Mouse (Mus musculus) hindbrain, embryonic 14.5 days (tissue): ENCODE data around the gene Fam229a. TPM values are rescaled to one million over a fixed set of nuclear protein-coding genes. Genes with fewer than 3 reads are reported as not detected.
"Not testable (repeated sequence)": the region's sequence is repeated elsewhere in the genome, so short reads cannot be mapped to it uniquely, and the experiment has no call there.

ENCODE experiments used
- ATAC-seq: fragments of 200-750 bp; cut with Nextera tagmentation; 2 replicates; pipeline ENCODE4 v1.8.0; 2017; ENCODE audit warnings: moderate number of reproducible peaks, mild to moderate bottlenecking, moderate TSS enrichment, moderate library complexity; ENCODE audit not compliant: low FRiP score
- DNase-seq: peaks from one replicate; pipeline ENCODE4 v3.0.0-alpha.2; 2015; ENCODE audit warnings: low spot score
- H3K27ac ChIP-seq: fragments of 300-500 bp; sonication (generic); 2 replicates; pipeline ENCODE4 v1.5.1; 2014; ENCODE audit warnings: mild to moderate bottlenecking, moderate library complexity
- H3K27me3 ChIP-seq: fragments of 300-500 bp; sonication (generic); 2 replicates; pipeline ENCODE4 v1.6.1; 2014; ENCODE audit warnings: mild to moderate bottlenecking, low read length, mixed read lengths; ENCODE audit not compliant: control insufficient read depth, insufficient read depth
- H3K36me3 ChIP-seq: fragments of 300-500 bp; sonication (generic); replicated peaks from 2 replicates; pipeline ENCODE4 v1.6.1; 2014; ENCODE audit not compliant: control insufficient read depth, insufficient read depth
- H3K4me1 ChIP-seq: fragments of 300-500 bp; sonication (generic); replicated peaks from 2 replicates; pipeline ENCODE4 v1.6.1; 2014; ENCODE audit warnings: antibody characterized with exemption, low read length, mixed read lengths; ENCODE audit not compliant: control insufficient read depth, insufficient read depth
- H3K4me2 ChIP-seq: fragments of 300-500 bp; sonication (generic); replicated peaks from 2 replicates; pipeline ENCODE4 v1.6.1; 2014; ENCODE audit warnings: mild to moderate bottlenecking, moderate library complexity
- H3K4me3 ChIP-seq: fragments of 300-500 bp; sonication (generic); replicated peaks from 2 replicates; pipeline ENCODE4 v1.5.1; 2014; ENCODE audit warnings: mild to moderate bottlenecking, low read length
- H3K9ac ChIP-seq: fragments of 300-500 bp; sonication (generic); 2 replicates; pipeline ENCODE4 v1.6.1; 2014
- H3K9me3 ChIP-seq: fragments of 300-500 bp; sonication (generic); 2 replicates; pipeline ENCODE4 v1.6.1; 2016; ENCODE audit warnings: low read length; ENCODE audit not compliant: control insufficient read depth
- WGBS: fragments of 180-500 bp; shearing (Covaris S2); extraction: QIAGEN DNeasy Blood & Tissue Kit; methylation state at CpG from one replicate; pipeline ENCODE4 v1.1.7; 2014; 5-methylcytosine and 5-hydroxymethylcytosine counted together
- polyA plus RNA-seq: library from polyadenylated mRNA; unstranded; fragments of >200 nt; fragmentation: Nextera tagmentation; extraction: Ambion mirVana; gene quantifications from 2 replicates; pipeline ENCODE4 v1.2.1, GENCODE M21; 2014

The Fam229a gene
- polyA plus RNA-seq: 0.55 and 0.78 TPM in 2 replicates

DNA sequence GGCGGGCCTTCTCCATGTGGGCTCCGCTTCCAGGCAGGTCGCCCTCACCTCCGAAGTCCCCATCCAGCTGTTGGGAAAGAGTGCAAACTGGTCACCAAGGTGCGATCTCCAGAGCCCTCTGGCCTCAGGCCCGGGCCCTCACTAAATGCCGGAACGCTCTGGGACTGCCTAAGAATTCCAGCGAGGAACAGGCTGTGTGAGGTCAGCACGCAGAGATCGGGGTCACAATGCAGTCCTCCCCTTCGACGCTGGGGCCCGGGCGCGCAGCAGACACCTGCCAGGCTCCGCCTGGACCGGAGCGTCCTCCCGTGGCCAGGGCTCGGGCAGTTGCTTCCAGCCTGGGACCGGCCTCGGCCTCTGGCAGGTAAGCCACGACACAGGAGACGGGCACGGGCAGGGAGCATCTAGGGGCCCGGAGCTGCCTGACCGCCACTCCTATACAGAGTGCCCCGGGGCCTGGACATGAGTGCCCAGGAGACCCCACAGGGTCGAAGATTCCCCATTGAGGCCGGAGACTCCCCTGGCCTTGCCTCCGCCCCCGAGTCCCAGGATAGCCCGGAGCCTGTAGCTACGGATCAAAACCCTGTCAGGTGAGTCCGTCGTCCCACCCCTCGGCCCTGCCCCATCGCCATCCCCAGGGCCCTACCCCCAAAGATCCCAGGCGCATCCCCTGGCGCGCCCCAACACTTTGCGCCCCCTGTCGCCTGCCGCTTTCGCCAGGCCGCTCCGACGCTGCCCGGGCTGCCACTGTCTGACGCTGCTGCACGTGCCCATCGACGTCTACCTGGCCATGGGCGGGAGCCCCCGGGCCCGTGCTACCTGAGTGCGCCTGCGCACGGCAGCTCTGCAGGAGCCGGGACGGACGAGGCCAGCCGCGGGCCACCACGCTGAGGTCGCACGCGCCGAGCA lies at the start of gene Fam229a, which contains the start of gene Tssk3:
TSS of gene Fam229a (plus strand) at position 219 of the 909 bp plus-strand sequence.
TSS of gene Tssk3 (minus strand) at position 51 of the 909 bp plus-strand sequence.
- WGBS: 3% methylated on average over 67 of the region's 70 CpGs
- Histone ChIP-seq H3K27ac (no peak within 1 kb of the TSS), H3K9me3 (no peaks in the 10 kb centered on the region), H3K36me3 (peaks cover 32% of the 10 kb centered on the region), H3K4me3 (peak within 1 kb of the TSS; percentile 29), H3K9ac (peak within 1 kb of the TSS; percentile 28; the same call in 1 of the 2 replicates), H3K27me3 (peaks cover 16% of the 10 kb centered on the region), H3K4me1 (peaks cover 17% of the 10 kb centered on the region), H3K4me2 (peak within 1 kb of the TSS; percentile 57)
- ATAC-seq (peak; percentile 41; the same call in 1 of the 2 replicates), DNase-seq (peak; percentile 46)

DNA sequence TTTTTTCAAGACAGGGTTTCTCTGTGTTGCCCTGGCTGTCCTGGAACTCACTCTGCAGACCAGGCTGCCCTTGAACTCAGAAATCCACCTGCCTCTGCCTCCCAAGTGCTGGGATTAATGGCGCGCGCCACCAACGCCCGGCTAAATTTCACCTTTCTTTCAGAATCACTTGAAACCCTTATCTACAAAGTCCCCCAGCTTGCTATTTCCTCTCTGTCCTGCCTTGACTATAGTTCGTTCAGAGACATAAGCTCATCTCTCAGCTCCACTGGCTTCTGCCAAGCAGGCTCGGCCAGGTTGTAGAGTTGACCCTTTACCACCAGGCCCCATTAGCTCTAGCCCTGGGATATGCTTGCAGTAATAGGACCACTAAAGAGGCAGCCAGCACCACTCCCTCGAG lies 43.6 kb upstream of the Fam229a start:
- Histone ChIP-seq H3K27ac (no peak overlapping the region), H3K4me1 (no peaks in the 10 kb centered on the region), H3K4me3 (no peak overlapping the region), H3K36me3 (no peaks in the 10 kb centered on the region), H3K9ac (no peak overlapping the region), H3K4me2 (no peak overlapping the region), H3K9me3 (no peaks in the 10 kb centered on the region), H3K27me3 (0 out of 2 replicates have a peak, but pooled peaks cover 4% of the 10 kb centered on the region)
- ATAC-seq (no peak), DNase-seq (no peak)
- WGBS: 90% methylated on average over 8 of the region's 8 CpGs

DNA sequence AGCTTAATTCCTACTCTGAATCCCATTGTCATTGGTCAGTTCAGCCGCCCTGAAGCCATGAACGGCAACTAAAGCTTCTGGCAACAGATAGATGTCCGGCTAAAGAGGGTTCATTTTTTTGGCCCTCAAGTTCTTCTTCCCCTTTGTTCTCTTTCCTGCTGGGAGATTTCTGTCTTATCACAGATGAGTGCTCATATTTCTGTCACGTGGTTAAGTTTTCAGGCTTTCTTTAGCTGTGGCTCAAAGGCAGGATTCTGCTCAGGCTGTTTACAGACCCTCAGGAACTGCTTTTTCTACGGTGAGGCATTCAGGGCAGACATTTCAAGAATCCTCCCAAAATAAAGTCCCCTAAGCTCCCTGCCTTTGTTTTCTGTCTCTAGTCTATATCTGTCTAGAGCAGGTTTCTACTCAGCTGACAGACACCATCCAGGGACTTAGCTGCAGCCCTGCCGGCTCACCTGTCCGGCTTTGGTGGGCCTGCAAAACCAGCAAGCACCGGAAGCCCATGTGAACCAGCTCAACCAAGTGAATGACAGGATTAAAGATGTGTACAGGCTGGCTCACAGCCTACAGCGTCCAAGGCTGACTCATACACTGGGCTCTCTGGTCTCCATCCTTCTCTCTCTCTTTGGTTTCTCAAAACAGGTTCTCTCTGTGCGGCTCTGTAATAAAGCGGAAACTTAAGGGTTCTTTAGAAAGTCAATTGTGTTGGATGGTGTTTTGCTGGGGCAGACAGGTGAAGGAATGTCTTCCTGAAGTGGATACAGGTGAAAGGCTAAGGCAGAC lies 43.0 kb upstream of the Fam229a start:
- Histone ChIP-seq H3K27ac (no peak overlapping the region), H3K9me3 (no peaks in the 10 kb centered on the region), H3K9ac (no peak overlapping the region), H3K4me2 (no peak overlapping the region), H3K36me3 (no peaks in the 10 kb centered on the region), H3K27me3 (no peaks in the 10 kb centered on the region), H3K4me1 (no peaks in the 10 kb centered on the region), H3K4me3 (no peak overlapping the region)
- no peak for DNase-seq
- 88% methylated on average over 11 of the region's 11 CpGs for WGBS
- no peak for ATAC-seq

DNA sequence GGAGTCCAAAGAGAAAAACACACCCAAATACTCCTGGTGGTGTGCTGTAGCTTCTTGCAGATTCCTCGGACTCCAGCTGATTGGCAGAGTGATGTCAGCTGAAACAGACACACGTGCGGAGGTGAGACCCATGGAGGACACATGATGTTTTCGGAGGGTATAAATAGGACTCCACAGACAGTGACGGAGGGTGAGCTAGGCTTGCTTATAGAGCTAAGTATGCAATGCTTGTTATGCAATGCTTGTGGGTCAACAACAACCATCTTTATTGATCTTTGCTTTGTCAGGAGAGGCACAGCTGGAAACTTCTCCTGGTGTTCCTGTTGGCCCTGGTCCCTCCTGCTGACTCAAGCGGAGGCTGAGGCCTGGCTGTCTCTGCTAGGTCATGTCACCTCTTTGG lies 42.3 kb upstream of the Fam229a start:
- no peaks in the 10 kb centered on the region for H3K27me3 ChIP-seq
- no peaks in the 10 kb centered on the region for H3K9me3 ChIP-seq
- no peak for DNase-seq
- no peak overlapping the region for H3K4me3 ChIP-seq
- no peak overlapping the region for H3K4me2 ChIP-seq
- H3K9ac ChIP-seq: no peak overlapping the region
- no peak overlapping the region for H3K27ac ChIP-seq
- ATAC-seq: no peak
- 86% methylated on average over 6 of the region's 6 CpGs for WGBS
- H3K36me3 ChIP-seq: no peaks in the 10 kb centered on the region
- H3K4me1 ChIP-seq: no peaks in the 10 kb centered on the region

DNA sequence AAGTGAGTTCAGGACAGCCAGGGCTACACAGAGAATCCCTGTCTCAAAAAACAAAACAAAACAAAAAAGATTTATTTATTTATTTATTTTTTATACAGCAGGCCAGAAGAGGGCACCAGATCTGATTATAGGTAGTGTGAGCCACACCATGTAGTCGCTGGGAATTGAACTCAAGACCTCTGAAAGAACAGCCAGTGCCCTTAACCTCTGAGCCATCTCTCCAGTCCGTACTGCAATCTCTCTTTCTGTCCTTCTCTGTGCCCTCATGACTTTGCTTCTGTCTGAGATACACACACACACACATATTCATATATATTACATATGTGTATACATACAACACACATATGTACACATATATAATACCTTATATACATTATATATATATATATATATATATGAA lies 40.1 kb upstream of the Fam229a start:
- Histone ChIP-seq H3K27ac (no peak overlapping the region), H3K9ac (no peak overlapping the region), H3K4me2 (no peak overlapping the region), H3K27me3 (no peaks in the 10 kb centered on the region), H3K4me1 (no peaks in the 10 kb centered on the region), H3K9me3 (no peaks in the 10 kb centered on the region), H3K36me3 (no peaks in the 10 kb centered on the region), H3K4me3 (no peak overlapping the region)
- ATAC-seq (no peak), DNase-seq (no peak)
- 80% methylated on average over 2 of the region's 2 CpGs for WGBS

DNA sequence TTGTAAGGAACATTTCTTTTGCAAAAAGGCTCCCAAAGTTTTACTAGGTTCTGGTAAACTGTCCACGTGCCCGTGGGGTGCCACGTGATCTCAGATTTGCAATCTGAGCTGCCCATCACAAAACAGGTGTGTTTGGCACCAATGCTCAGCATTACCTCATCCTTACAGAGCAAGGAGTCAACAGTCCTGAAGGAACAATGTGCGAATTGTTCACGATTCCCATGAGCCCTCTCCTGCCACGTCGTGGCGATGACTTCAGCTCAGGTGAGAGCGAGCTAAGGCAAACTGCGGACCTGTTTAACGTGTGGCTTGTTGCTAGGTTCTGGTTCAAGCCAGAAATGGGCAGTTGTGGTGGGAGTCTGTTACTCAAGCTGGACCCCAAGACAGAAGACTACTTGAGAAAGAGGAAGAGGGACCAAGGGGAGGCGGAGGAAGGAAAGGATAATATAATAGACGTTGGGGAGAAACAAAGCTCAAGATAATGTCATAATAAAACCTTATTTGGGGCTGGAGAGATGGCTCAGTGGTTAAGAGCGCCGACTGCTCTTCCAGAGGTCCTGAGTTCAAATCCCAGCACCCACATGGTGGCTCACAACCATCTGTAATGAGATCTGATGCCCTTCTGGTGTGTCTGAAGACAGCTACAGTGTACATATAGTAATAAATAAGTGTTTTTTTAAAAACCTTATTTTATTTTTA lies 39.4 kb upstream of the Fam229a start:
- Histone ChIP-seq H3K4me3 (no peak overlapping the region), H3K36me3 (no peaks in the 10 kb centered on the region), H3K9ac (no peak overlapping the region), H3K4me1 (no peaks in the 10 kb centered on the region), H3K4me2 (no peak overlapping the region), H3K27ac (no peak overlapping the region), H3K27me3 (no peaks in the 10 kb centered on the region), H3K9me3 (no peaks in the 10 kb centered on the region)
- ATAC-seq (no peak), DNase-seq (no peak)
- 87% methylated on average over 15 of the region's 15 CpGs for WGBS

DNA sequence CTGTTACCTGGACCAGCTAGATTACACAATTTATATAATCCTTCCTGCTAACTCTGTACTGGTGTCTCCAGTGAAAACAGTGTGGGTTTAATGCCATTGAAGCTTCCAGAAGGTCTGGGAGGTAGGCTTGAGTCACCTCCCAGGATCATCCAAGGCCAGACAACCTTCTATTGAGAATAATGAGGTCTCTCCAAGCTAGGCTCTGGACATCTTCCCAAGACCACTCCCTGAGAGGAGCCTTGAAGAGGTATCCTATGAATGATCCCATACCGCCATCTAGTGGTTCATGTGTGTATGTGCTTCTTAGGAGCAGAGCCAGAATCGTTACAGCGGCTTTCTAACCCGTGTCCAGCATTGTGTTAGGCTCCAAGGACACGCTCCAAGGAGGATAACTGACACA lies 35.7 kb upstream of the Fam229a start:
- Histone ChIP-seq H3K4me2 (no peak overlapping the region), H3K27ac (no peak overlapping the region), H3K4me1 (no peaks in the 10 kb centered on the region), H3K4me3 (no peak overlapping the region), H3K9ac (no peak overlapping the region), H3K9me3 (no peaks in the 10 kb centered on the region), H3K27me3 (no peaks in the 10 kb centered on the region), H3K36me3 (no peaks in the 10 kb centered on the region)
- 3% methylated on average over 5 of the region's 5 CpGs for WGBS
- DNase-seq: peak; percentile 92
- peak; percentile 79; the same call in 1 of the 2 replicates for ATAC-seq

DNA sequence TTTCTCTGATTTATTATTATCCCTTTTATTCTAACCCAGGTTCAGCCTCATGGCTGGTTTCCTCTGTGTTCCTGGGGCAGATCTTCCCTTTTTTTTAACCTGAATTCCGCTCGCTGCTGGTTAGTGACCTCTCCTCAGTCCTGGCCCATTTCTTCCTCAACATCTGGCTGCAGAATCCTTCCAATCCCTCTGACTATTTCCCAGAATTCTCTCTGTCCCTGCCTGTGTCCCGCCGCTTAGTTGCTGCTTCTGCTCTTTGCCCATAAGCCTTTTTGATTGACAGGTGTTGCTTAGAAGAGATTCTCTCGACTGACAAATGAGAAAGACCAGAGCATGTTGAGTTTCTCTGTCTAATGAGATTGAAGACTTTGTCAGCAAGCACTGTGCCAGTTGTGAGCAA lies 34.9 kb upstream of the Fam229a start:
- DNase-seq (no peak), ATAC-seq (no peak)
- Histone ChIP-seq H3K36me3 (no peaks in the 10 kb centered on the region), H3K27me3 (no peaks in the 10 kb centered on the region), H3K27ac (no peak overlapping the region), H3K4me3 (no peak overlapping the region), H3K9ac (no peak overlapping the region), H3K4me1 (no peaks in the 10 kb centered on the region), H3K9me3 (no peaks in the 10 kb centered on the region), H3K4me2 (no peak overlapping the region)
- WGBS: 58% methylated on average over 5 of the region's 5 CpGs

DNA sequence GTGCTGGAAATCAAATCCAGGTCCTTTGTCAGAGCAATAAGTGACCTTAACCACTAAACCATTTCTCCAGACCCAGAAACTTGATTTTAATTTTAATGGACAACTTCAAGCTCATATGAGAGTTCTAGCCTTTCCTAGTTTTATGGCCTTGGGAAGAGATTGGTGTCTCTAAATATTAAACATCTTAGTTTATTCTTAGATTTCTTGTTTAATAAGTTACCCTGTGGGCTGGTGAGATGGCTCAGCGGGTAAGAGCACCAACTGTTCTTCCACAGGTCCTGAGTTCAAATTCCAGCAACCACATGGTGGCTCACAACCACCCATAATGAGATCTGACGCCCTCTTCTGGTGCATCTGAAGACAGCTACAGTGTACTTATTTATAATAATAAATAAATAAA lies 33.7 kb upstream of the Fam229a start:
- H3K4me1 ChIP-seq, H3K9me3 ChIP-seq, H3K36me3 ChIP-seq, ATAC-seq, H3K4me2 ChIP-seq, H3K27ac ChIP-seq, DNase-seq, H3K27me3 ChIP-seq, H3K9ac ChIP-seq, H3K4me3 ChIP-seq: not testable (repeated sequence)
- 70% methylated on average over 2 of the region's 2 CpGs for WGBS
